Mouse (Mus musculus): ENCODE measurements around the gene Kdm4b. TPM values are rescaled to one million over a fixed set of nuclear protein-coding genes. Genes with fewer than 3 reads are reported as not detected.

The Kdm4b gene
- total and polyA plus RNA-seq, 2 experiments from 2014 or later, result 53.2 to 133 TPM

DNA sequence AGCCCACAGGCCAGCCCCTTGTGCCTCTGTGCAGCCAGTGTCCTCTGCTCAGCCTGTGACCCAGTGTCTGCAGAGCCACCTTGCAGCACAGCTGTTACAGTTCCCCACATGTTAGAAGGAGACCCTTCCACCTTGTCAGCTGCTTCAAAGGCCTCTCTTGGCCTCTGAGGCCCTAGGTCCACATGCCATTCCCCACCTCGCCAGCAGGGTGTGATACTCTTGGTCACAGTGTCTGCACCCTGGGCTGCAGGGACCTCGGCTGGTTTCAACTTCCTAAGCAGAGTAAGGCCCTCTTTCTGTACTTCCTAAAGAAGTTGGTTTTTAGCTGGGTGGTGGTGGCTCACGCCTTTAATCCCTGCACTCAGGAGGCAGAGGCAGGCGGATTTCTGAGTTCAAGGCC lies 13.0 kb downstream of the Kdm4b start:
- no peak overlapping the region for H3K4me3 ChIP-seq (ENCODE audit: low read depth, low read length)
- ATAC-seq (no peak), DNase-seq (no peak)
- WGBS, result 53% methylated on average over 4 of the region's 4 CpGs
- no peaks in the 10 kb centered on the region for H3K36me3 ChIP-seq (ENCODE audit: insufficient read depth)
- H3K9ac ChIP-seq, result no peak overlapping the region
- TF ChIP-seq CTCF (IDR thresholded peaks at IDR 0.05; ENCODE audit: low read depth), result peak; percentile 40; the same call in 1 of the 2 replicates
- H3K4me1 ChIP-seq (ENCODE audit: insufficient read depth), result no peaks in the 10 kb centered on the region
- no peak overlapping the region for H3K27ac ChIP-seq (ENCODE audit: low read depth, low read length)
- H3K27me3 ChIP-seq (ENCODE audit: insufficient read depth, low read length), result no peaks in the 10 kb centered on the region
- H3K4me2 ChIP-seq (ENCODE audit: low read depth), result no peak overlapping the region
- no peaks in the 10 kb centered on the region for H3K9me3 ChIP-seq (ENCODE audit: low read length)

DNA sequence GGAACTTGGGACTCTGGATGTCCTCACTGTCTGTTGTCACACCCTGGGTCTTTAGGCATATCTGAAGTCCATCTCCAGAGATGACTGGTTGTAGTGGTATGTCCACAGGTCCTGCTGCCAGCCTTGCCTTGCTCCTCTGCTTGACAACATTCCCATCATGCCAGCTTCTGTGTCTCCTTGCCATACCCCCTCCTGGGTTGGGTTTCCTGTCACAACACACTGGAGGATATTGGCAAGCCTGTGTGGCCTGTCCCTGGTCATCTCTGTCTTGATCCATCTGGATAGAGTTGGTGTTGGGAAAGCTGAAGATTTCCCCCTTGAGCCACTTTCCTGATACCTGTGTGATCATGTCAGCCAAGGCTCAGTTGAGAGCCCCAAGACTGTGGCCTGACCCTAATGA lies 14.9 kb downstream of the Kdm4b start:
- H3K4me3 ChIP-seq (ENCODE audit: low read depth, low read length), result no peak overlapping the region
- H3K9me3 ChIP-seq (ENCODE audit: low read length), result no peaks in the 10 kb centered on the region
- ATAC-seq (no peak), DNase-seq (no peak)
- H3K27me3 ChIP-seq (ENCODE audit: insufficient read depth, low read length), result no peaks in the 10 kb centered on the region
- H3K4me2 ChIP-seq (ENCODE audit: low read depth), result no peak overlapping the region
- no peak for TF ChIP-seq CTCF (IDR thresholded peaks at IDR 0.05; ENCODE audit: low read depth)
- no peak overlapping the region for H3K9ac ChIP-seq
- H3K27ac ChIP-seq (ENCODE audit: low read depth, low read length), result no peak overlapping the region
- no peaks in the 10 kb centered on the region for H3K4me1 ChIP-seq (ENCODE audit: insufficient read depth)
- peaks cover 6% of the 10 kb centered on the region; the same call in 1 of the 2 replicates for H3K36me3 ChIP-seq (ENCODE audit: insufficient read depth)

DNA sequence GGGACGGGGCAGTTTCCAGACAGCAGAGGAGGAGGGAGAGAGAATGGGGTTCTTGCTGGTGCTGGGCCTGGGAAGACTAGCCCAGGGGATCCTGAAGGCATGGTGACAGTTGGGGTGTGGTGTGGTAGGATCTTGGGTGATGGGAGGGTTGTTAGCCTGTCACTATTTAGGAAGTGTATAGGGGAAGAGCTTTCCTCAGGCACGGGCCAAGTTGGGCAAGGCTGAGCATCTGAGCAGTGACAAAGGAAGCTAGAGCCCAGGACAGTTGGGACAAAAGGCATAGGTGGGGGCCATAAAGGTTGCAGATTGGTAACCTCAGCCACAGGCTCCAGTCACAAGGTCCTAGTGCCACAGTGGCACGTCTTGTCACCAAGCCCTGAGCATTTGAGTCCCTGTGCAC lies 17.6 kb downstream of the Kdm4b start:
- H3K27me3 ChIP-seq (ENCODE audit: insufficient read depth, low read length), result no peaks in the 10 kb centered on the region
- no peak overlapping the region for H3K4me3 ChIP-seq (ENCODE audit: low read depth, low read length)
- H3K9ac ChIP-seq, result no peak overlapping the region
- no peak overlapping the region for H3K4me2 ChIP-seq (ENCODE audit: low read depth)
- TF ChIP-seq CTCF (IDR thresholded peaks at IDR 0.05; ENCODE audit: low read depth), result no peak
- DNase-seq (no peak), ATAC-seq (no peak)
- WGBS, result 82% methylated on average over 3 of the region's 3 CpGs
- no peaks in the 10 kb centered on the region for H3K4me1 ChIP-seq (ENCODE audit: insufficient read depth)
- no peak overlapping the region for H3K27ac ChIP-seq (ENCODE audit: low read depth, low read length)
- no peaks in the 10 kb centered on the region for H3K9me3 ChIP-seq (ENCODE audit: low read length)
- peaks cover 6% of the 10 kb centered on the region; the same call in 1 of the 2 replicates for H3K36me3 ChIP-seq (ENCODE audit: insufficient read depth)

DNA sequence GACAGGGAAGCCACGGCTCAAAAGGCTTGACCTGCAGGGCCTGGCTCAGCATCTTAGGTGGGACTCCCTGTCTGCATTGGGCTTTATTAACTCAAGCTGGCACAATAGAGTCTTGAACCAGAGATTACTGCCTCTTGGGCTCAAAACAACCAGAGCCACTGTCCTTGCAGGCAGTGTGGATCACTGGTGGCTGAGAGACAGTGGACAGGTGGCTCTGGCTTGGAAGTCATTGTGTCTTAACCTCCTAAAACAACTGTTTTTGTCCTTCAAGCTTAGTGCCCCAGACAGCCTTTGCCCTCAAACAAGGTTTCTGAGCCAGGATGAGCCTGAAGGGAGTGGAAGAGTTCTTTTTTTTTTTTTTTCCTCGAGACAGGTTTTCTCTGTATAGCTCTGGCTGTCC lies 19.5 kb downstream of the Kdm4b start:
- no peak overlapping the region for H3K4me3 ChIP-seq (ENCODE audit: low read depth, low read length)
- DNase-seq, result no peak
- no peak overlapping the region for H3K9ac ChIP-seq
- no peak overlapping the region for H3K27ac ChIP-seq (ENCODE audit: low read depth, low read length)
- H3K4me2 ChIP-seq (ENCODE audit: low read depth), result no peak overlapping the region
- H3K36me3 ChIP-seq (ENCODE audit: insufficient read depth), result peaks cover 6% of the 10 kb centered on the region; the same call in 1 of the 2 replicates
- no peaks in the 10 kb centered on the region for H3K27me3 ChIP-seq (ENCODE audit: insufficient read depth, low read length)
- no peak for ATAC-seq
- H3K9me3 ChIP-seq (ENCODE audit: low read length), result no peaks in the 10 kb centered on the region
- no peak for TF ChIP-seq CTCF (IDR thresholded peaks at IDR 0.05; ENCODE audit: low read depth)
- no peaks in the 10 kb centered on the region for H3K4me1 ChIP-seq (ENCODE audit: insufficient read depth)
- 91% methylated on average over 2 of the region's 2 CpGs for WGBS

DNA sequence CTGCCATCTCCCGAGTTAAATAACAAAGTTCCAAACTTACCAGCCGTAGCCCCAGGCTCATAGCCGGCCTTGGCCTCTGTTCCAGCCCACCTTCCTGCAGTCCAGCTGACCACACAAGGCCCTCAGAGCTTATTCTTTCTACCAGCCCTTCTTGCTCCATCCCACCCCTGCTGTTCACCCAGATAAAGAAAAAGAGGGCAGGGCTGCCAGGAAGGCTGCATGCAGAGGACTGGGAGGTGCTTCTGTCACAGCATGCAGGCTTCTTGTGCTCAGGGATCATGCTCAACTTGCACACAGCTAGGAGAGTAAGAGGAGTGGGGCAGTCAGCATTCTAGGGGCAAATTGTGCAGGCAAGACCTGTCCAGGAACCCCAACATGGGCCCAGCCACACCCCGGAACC lies 22.3 kb downstream of the Kdm4b start:
- H3K4me3 ChIP-seq (ENCODE audit: low read depth, low read length), result no peak overlapping the region
- no peak overlapping the region for H3K27ac ChIP-seq (ENCODE audit: low read depth, low read length)
- no peak for TF ChIP-seq CTCF (IDR thresholded peaks at IDR 0.05; ENCODE audit: low read depth)
- no peaks in the 10 kb centered on the region for H3K9me3 ChIP-seq (ENCODE audit: low read length)
- H3K9ac ChIP-seq, result no peak overlapping the region
- 73% methylated on average over 4 of the region's 4 CpGs for WGBS
- no peak for ATAC-seq
- H3K4me2 ChIP-seq (ENCODE audit: low read depth), result no peak overlapping the region
- no peaks in the 10 kb centered on the region for H3K27me3 ChIP-seq (ENCODE audit: insufficient read depth, low read length)
- DNase-seq, result no peak
- peaks cover 21% of the 10 kb centered on the region for H3K36me3 ChIP-seq (ENCODE audit: insufficient read depth)
- no peaks in the 10 kb centered on the region for H3K4me1 ChIP-seq (ENCODE audit: insufficient read depth)

DNA sequence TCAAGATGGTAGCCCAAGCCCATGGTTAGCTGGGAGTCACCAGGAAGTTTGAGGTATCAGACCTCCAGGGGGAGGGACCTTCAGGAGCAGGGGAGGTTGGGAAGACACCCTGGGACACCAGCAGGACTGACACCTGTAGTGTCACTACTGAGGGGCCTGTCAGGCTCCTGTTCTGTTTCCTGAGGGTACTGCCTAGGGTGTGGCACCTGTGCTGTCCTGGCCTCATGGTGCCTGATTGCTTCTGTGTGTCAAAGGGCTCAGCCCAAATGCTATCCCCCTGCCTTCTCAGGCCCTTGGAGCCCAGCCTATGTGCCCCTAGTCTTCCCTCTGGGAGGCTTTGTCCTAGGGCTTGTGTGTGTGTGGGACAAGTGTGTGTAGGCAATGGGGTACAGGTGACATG lies 22.7 kb downstream of the Kdm4b start:
- Histone ChIP-seq H3K9ac (no peak overlapping the region), H3K27me3 (ENCODE audit: insufficient read depth, low read length) (no peaks in the 10 kb centered on the region), H3K4me2 (ENCODE audit: low read depth) (no peak overlapping the region), H3K36me3 (ENCODE audit: insufficient read depth) (peaks cover 26% of the 10 kb centered on the region), H3K27ac (ENCODE audit: low read depth, low read length) (no peak overlapping the region), H3K4me3 (ENCODE audit: low read depth, low read length) (no peak overlapping the region), H3K4me1 (ENCODE audit: insufficient read depth) (no peaks in the 10 kb centered on the region), H3K9me3 (ENCODE audit: low read length) (no peaks in the 10 kb centered on the region)
- TF ChIP-seq CTCF (IDR thresholded peaks at IDR 0.05; ENCODE audit: low read depth), result no peak
- DNase-seq (no peak), ATAC-seq (no peak)

DNA sequence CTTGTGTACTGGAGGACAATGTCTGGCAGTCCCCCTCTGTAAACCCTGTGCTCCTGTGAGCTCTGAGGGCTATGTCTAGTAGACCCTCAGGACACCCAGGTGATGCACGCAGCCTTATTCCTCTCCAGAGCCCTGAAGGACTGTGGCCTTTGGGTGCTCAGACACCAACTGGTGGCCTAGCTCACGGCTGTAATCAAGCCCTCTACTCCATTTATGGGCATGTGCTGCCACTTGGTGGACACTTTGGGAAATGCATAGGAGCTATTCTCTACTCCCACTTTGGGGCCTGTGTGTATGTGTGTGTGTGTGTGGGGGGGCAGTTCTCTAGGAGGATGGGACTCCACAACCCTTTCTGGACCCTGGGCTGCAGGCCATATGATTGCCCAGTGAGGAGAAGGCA lies 24.8 kb downstream of the Kdm4b start:
- Histone ChIP-seq H3K9me3 (ENCODE audit: low read length) (no peaks in the 10 kb centered on the region), H3K4me2 (ENCODE audit: low read depth) (no peak overlapping the region), H3K4me3 (ENCODE audit: low read depth, low read length) (no peak overlapping the region), H3K27me3 (ENCODE audit: insufficient read depth, low read length) (no peaks in the 10 kb centered on the region), H3K36me3 (ENCODE audit: insufficient read depth) (peaks cover 40% of the 10 kb centered on the region), H3K4me1 (ENCODE audit: insufficient read depth) (no peaks in the 10 kb centered on the region), H3K9ac (no peak overlapping the region), H3K27ac (ENCODE audit: low read depth, low read length) (no peak overlapping the region)
- peak; percentile 91 for ATAC-seq
- DNase-seq, result peak; percentile 82
- 31% methylated on average over 2 of the region's 2 CpGs for WGBS
- peak; percentile 91 for TF ChIP-seq CTCF (IDR thresholded peaks at IDR 0.05; ENCODE audit: low read depth)

All from forebrain, postnatal 0 days (tissue).